Mouse (Mus musculus) forebrain, postnatal 0 days (tissue): ENCODE results near the gene Rfng. TPM values are rescaled to one million over a fixed set of nuclear protein-coding genes. Genes with fewer than 3 reads are reported as not detected.
A peak's percentile ranks its signal among the peaks of the same experiment; 100 is the strongest.
"Not testable (repeated sequence)": the region's sequence is repeated elsewhere in the genome, so short reads cannot be mapped to it uniquely, and the experiment has no call there.

Experiments used
- ATAC-seq: fragments of 200-750 bp; cut with Nextera tagmentation; 2 replicates; pipeline ENCODE4 v1.8.0; 2017; ENCODE audit warnings: mild to moderate bottlenecking, moderate library complexity
- DNase-seq: peaks from one replicate; pipeline ENCODE4 v3.0.0-alpha.2; 2015
- H3K27ac ChIP-seq: fragments of 300-500 bp; sonication (generic); 2 replicates; pipeline ENCODE4 v1.5.1; 2014; ENCODE audit warnings: low read depth, mild to moderate bottlenecking, antibody characterized with exemption, low read length, moderate library complexity, mixed read lengths
- H3K27me3 ChIP-seq: fragments of 300-500 bp; sonication (generic); 2 replicates; pipeline ENCODE4 v1.6.1; 2014; ENCODE audit warnings: mild to moderate bottlenecking, low read length, mixed read lengths; ENCODE audit not compliant: insufficient read depth
- H3K36me3 ChIP-seq: fragments of 300-500 bp; sonication (generic); 2 replicates; pipeline ENCODE4 v1.6.1; 2014; ENCODE audit warnings: mild to moderate bottlenecking, moderate library complexity; ENCODE audit not compliant: insufficient read depth
- H3K4me1 ChIP-seq: fragments of 300-500 bp; sonication (generic); 2 replicates; pipeline ENCODE4 v1.6.1; 2014; ENCODE audit warnings: antibody characterized with exemption; ENCODE audit not compliant: insufficient read depth
- H3K4me2 ChIP-seq: fragments of 300-500 bp; sonication (generic); 2 replicates; pipeline ENCODE4 v1.6.1; 2014; ENCODE audit warnings: low read depth, mild to moderate bottlenecking, moderate library complexity
- H3K4me3 ChIP-seq: fragments of 300-500 bp; sonication (generic); 2 replicates; pipeline ENCODE4 v1.5.1; 2014; ENCODE audit warnings: low read depth, low read length, mixed read lengths
- H3K9ac ChIP-seq: fragments of 300-500 bp; sonication (generic); 2 replicates; pipeline ENCODE4 v1.6.1; 2014; ENCODE audit warnings: mild to moderate bottlenecking
- H3K9me3 ChIP-seq: fragments of 300-500 bp; sonication (generic); 2 replicates; pipeline ENCODE4 v1.6.1; 2016; ENCODE audit warnings: low read length
- CTCF ChIP-seq: sonication (generic); IDR thresholded peaks from 2 replicates; pipeline ENCODE4 v1.5.1; 2016; ENCODE audit warnings: antibody characterized with exemption, control low read depth, low read depth
- WGBS: fragments of 180-500 bp; shearing (Covaris S2); extraction: QIAGEN DNeasy Blood & Tissue Kit; methylation state at CpG from one replicate; pipeline ENCODE4 v1.1.7; 2014; 5-methylcytosine and 5-hydroxymethylcytosine counted together
- polyA plus RNA-seq: library from polyadenylated mRNA; unstranded; fragments of >200 nt; fragmentation: Nextera tagmentation; extraction: Ambion mirVana; gene quantifications from 2 replicates; pipeline ENCODE4 v1.2.1, GENCODE M21; 2015
- total RNA-seq: library from RNA; depleted of rRNA; stranded (reverse); fragments of >200 nt; gene quantifications from 2 replicates; pipeline ENCODE4 v1.2.3, GENCODE M21; 2014

Rfng gene
- total and polyA plus RNA-seq, 2 experiments from 2014 or later = 82.8 to 125 TPM

GRCm38 (mm10) chr11:120785145-120785544 is 1.1 kb upstream of the Rfng start:
- ATAC-seq = no peak
- no peaks in the 10 kb centered on the region for H3K27me3 ChIP-seq

GRCm38 (mm10) chr11:120783426-120784063 is 462 bp downstream of the Rfng start:
- H3K36me3 ChIP-seq = peaks cover 49% of the 10 kb centered on the region
- peak overlapping the region; percentile 89 for H3K4me2 ChIP-seq
- H3K27me3 ChIP-seq = no peaks in the 10 kb centered on the region
- H3K4me3 ChIP-seq = peak overlapping the region; percentile 88
- peak overlapping the region; percentile 97 for H3K9ac ChIP-seq
- H3K9me3 ChIP-seq = no peaks in the 10 kb centered on the region
- peaks cover 9% of the 10 kb centered on the region for H3K4me1 ChIP-seq
- TF ChIP-seq CTCF = no peak
- peak overlapping the region; percentile 83 for H3K27ac ChIP-seq
- peak; percentile 28 for DNase-seq
- 2% methylated on average over 41 of the region's 42 CpGs for WGBS
- ATAC-seq = peak; percentile 30; the same call in 1 of the 2 replicates

More at GRCm38 (mm10) chr11:120785145-120785544, 1.1 kb upstream of the Rfng start:
- WGBS = 35% methylated on average over 9 of the region's 9 CpGs
- Histone ChIP-seq H3K36me3 (peaks cover 57% of the 10 kb centered on the region), H3K4me2 (peak overlapping the region; percentile 89), H3K4me3 (peak overlapping the region; percentile 88), H3K27ac (no peak overlapping the region), H3K9ac (peak overlapping the region; percentile 97), H3K4me1 (peaks cover 9% of the 10 kb centered on the region), H3K9me3 (no peaks in the 10 kb centered on the region)
- no peak for DNase-seq
- TF ChIP-seq CTCF = no peak

GRCm38 (mm10) chr11:120781361-120781760 is 2.6 kb downstream of the Rfng start:
- H3K27me3 ChIP-seq, H3K4me1 ChIP-seq, ATAC-seq, H3K9me3 ChIP-seq, H3K4me3 ChIP-seq, DNase-seq, H3K4me2 ChIP-seq, H3K9ac ChIP-seq, H3K27ac ChIP-seq: not testable (repeated sequence)
- 96% methylated on average over 6 of the region's 6 CpGs for WGBS
- H3K36me3 ChIP-seq = peaks cover 33% of the 10 kb centered on the region

GRCm38 (mm10) chr11:120779876-120780275 is 4.1 kb downstream of the Rfng start:
- peaks cover 4% of the 10 kb centered on the region for H3K4me1 ChIP-seq
- H3K4me3 ChIP-seq = no peak overlapping the region
- no peak for TF ChIP-seq CTCF
- no peak overlapping the region for H3K27ac ChIP-seq
- DNase-seq (no peak), ATAC-seq (no peak)
- peaks cover 26% of the 10 kb centered on the region for H3K36me3 ChIP-seq
- WGBS = 84% methylated on average over 1 of the region's 1 CpGs
- no peaks in the 10 kb centered on the region for H3K27me3 ChIP-seq
- no peak overlapping the region for H3K4me2 ChIP-seq
- no peaks in the 10 kb centered on the region for H3K9me3 ChIP-seq
- H3K9ac ChIP-seq = no peak overlapping the region

GRCm38 (mm10) chr11:120777123-120777522 is 6.9 kb downstream of the Rfng start:
- H3K36me3 ChIP-seq = peaks cover 25% of the 10 kb centered on the region
- no peak overlapping the region for H3K9ac ChIP-seq
- H3K4me3 ChIP-seq = no peak overlapping the region
- DNase-seq (no peak), ATAC-seq (no peak)
- no peaks in the 10 kb centered on the region for H3K4me1 ChIP-seq
- H3K27ac ChIP-seq = no peak overlapping the region
- no peaks in the 10 kb centered on the region for H3K27me3 ChIP-seq
- H3K4me2 ChIP-seq = no peak overlapping the region
- TF ChIP-seq CTCF = no peak
- no peaks in the 10 kb centered on the region for H3K9me3 ChIP-seq
- 38% methylated on average over 6 of the region's 6 CpGs for WGBS

- no peaks in the 10 kb centered on the region for H3K27me3 ChIP-seq
- DNase-seq = peak; percentile 94
- H3K27ac ChIP-seq = no peak overlapping the region
- H3K36me3 ChIP-seq = peaks cover 16% of the 10 kb centered on the region
- H3K9me3 ChIP-seq = no peaks in the 10 kb centered on the region
- peak; percentile 100 for TF ChIP-seq CTCF
- H3K4me1 ChIP-seq = no peaks in the 10 kb centered on the region
- H3K4me3 ChIP-seq = no peak overlapping the region
- no peak overlapping the region for H3K4me2 ChIP-seq
- H3K9ac ChIP-seq = no peak overlapping the region
- peak; percentile 91 for ATAC-seq
- 25% methylated on average over 15 of the region's 15 CpGs for WGBS
Observed at GRCm38 (mm10) chr11:120775774-120776469, 8.1 kb downstream of the Rfng start.
